Mouse (Mus musculus): ENCODE data around the gene Gif.
A peak's percentile ranks its signal among the peaks of the same experiment; 100 is the strongest.

The Gif gene

GRCm38 (mm10) chr19:11747298-11747697 lies at the start of gene Gif:
Gif (plus strand) TSS chr19:11747554.
- DNase-seq: no peak

- no peak for DNase-seq
These were observed 49.0 kb upstream of the Gif start for GRCm38 (mm10) chr19:11698342-11698741.

- DNase-seq: no peak
These were observed 34.9 kb upstream of the Gif start for GRCm38 (mm10) chr19:11712451-11712850.

- DNase-seq: no peak
These were observed 27.3 kb upstream of the Gif start for GRCm38 (mm10) chr19:11720071-11720470.

GRCm38 (mm10) chr19:11723870-11724269 lies 23.5 kb upstream of the Gif start:
- no peak for DNase-seq

- no peak for DNase-seq
These were observed 23.1 kb upstream of the Gif start for GRCm38 (mm10) chr19:11724275-11724674.

- no peak for DNase-seq
These were observed 21.4 kb upstream of the Gif start for GRCm38 (mm10) chr19:11725915-11726314.

- no peak for DNase-seq
These were observed 20.1 kb upstream of the Gif start for GRCm38 (mm10) chr19:11727304-11727703.

- DNase-seq: no peak
These were observed 17.1 kb upstream of the Gif start for GRCm38 (mm10) chr19:11730278-11730677.

GRCm38 (mm10) chr19:11736455-11736854 lies 10.9 kb upstream of the Gif start:
- no peak for DNase-seq

- DNase-seq: no peak
These were observed 1.7 kb upstream of the Gif start for GRCm38 (mm10) chr19:11745680-11746079.

- DNase-seq: no peak
These were observed 17.7 kb downstream of the Gif start for GRCm38 (mm10) chr19:11765059-11765458.

GRCm38 (mm10) chr19:11766413-11766812 lies 19.1 kb downstream of the Gif start:
- DNase-seq: no peak

GRCm38 (mm10) chr19:11768163-11768562 lies 20.8 kb downstream of the Gif start:
- DNase-seq: no peak

- peak; percentile 20 for DNase-seq
These were observed 22.0 kb downstream of the Gif start for GRCm38 (mm10) chr19:11769257-11769920.

GRCm38 (mm10) chr19:11770205-11770892 lies 23.0 kb downstream of the Gif start, which contains the start of gene Mrpl16:
Mrpl16 (plus strand) TSS chr19:11770391.
- DNase-seq: peak; percentile 87

GRCm38 (mm10) chr19:11777191-11777865 lies 30.0 kb downstream of the Gif start:
- DNase-seq: no peak

- DNase-seq: no peak
These were observed 38.2 kb downstream of the Gif start for GRCm38 (mm10) chr19:11785409-11786154.

- no peak for DNase-seq
These were observed 40.5 kb downstream of the Gif start for GRCm38 (mm10) chr19:11787826-11788225.

GRCm38 (mm10) chr19:11788876-11789275 lies 41.5 kb downstream of the Gif start:
- no peak for DNase-seq

GRCm38 (mm10) chr19:11791825-11792224 lies 44.5 kb downstream of the Gif start:
- no peak for DNase-seq

- DNase-seq: no peak
These were observed 46.5 kb downstream of the Gif start for GRCm38 (mm10) chr19:11793741-11794359.

GRCm38 (mm10) chr19:11794447-11794846 lies 47.1 kb downstream of the Gif start:
- no peak for DNase-seq
